Mouse (Mus musculus) gastrocnemius, postnatal 4 days (tissue): ENCODE measurements at regions not wholly inside any gene's neighbourhood (a gene's known extent, or its start where the extent isn't known, plus 50 kb on each side); places are given as distances from the start of the nearest gene placed in this dataset.

Experiments used
- DNase-seq, 2 experiments: peaks; one replicate each; pipeline ENCODE4 v3.0.0; 2021 to 2022; ENCODE audit warnings: low spot score in 2 of 2, mixed read lengths in 2 of 2

GRCm38 (mm10) chr7:125250970-125251585, 193.4 kb upstream of the Kdm8 start:
- no peak for DNase-seq

DNA sequence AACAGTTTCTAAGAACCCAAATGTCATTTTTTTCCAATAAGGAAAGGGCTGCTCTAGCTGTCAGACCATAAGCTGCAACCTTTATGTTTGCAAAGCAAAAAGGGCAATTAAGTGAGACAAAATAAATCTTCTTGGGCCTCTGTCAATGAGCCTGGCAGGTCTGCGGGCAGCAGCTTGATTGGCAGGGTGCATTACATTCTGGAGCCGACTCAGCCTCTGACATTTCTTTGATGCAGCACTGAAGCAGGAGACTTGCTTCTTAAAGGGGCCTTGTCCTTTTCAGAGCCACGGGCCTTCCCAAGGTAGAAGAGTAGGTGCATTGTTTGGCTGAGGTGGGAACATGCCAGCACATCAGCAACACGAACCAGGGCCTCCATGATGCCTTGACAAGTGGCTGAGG, 190.2 kb upstream of the Kdm8 start:
- no peak for DNase-seq

DNA sequence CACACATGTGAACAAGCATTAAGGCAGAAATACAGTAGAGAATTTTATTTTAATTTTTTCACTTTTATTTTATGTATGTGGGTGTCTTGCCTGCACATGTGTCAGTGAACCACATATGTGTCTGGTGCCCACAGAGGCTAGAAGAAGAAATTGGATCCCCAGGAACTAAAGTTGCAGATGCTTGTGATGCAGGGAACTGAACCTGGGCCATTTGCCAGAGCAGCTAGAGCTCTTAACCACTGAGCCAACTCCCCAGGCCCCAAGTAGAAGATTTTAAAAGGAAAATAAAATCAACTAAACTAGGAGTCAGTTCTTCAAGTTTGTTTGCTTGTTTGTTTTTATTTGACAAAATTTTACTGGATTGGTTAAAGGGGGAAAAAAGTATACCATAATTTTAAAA, 185.5 kb upstream of the Kdm8 start:
- peak in 1 of 2 experiments; percentile 58 for DNase-seq

- DNase-seq: no peak
Measured at GRCm38 (mm10) chr7:125262133-125262532, 182.3 kb upstream of the Kdm8 start.

DNA sequence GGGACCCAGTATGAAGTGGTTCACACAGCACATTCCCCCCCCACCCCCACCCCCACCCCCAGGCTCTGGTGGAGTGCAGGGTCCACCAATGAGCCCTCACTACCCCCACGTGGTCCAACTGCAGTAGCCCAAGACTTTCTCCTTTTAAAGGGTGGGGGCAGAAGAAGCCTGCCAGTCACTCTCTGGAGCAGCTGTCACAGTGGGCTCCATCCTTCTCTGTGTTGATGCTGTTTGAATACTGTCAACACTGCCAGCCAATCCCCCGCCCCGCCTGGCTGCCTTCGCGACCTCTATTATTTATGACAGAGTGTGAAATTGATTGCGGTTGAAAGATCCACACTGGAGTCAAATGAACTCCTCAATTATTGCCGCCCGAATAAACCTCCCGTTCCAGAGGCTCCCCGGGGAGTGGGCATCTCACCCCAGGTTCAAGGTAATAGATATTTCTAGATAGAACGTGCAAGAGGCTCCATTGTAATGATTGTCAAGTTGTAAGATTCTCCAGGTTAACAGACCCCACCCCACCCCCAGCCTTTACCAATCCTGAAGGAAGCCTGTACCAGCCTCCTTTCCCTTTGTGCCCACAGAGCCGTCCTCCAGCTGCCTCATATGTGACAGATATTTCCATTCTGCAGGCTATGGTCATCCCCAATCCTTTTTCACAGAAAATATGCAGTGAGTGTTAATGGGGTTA, 181.7 kb upstream of the Kdm8 start:
- DNase-seq: peak in 1 of 2 experiments; percentile 24

DNA sequence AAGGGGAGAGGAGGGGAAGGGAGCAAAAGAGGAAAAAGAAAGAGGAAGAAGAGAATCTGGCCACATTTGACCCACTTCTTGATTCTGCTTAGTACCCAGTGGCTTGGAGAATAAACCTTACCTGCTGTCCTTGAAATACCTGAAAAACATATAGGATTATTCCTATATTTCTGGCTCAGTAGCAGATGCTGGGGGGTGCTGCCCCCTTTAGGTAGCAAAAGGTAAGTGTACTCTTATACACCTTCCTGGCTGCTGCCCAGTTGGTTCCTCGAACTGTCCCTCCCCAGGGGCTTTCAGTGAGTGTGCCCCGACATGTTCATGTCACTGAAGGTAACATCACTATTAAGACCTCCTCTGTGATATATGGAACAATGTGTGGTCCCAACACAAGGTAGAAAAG, 180.7 kb upstream of the Kdm8 start:
- DNase-seq: no peak

- peak in 1 of 2 experiments; percentile 36 for DNase-seq
Measured at GRCm38 (mm10) chr7:125270711-125271110, 173.8 kb upstream of the Kdm8 start.

DNA sequence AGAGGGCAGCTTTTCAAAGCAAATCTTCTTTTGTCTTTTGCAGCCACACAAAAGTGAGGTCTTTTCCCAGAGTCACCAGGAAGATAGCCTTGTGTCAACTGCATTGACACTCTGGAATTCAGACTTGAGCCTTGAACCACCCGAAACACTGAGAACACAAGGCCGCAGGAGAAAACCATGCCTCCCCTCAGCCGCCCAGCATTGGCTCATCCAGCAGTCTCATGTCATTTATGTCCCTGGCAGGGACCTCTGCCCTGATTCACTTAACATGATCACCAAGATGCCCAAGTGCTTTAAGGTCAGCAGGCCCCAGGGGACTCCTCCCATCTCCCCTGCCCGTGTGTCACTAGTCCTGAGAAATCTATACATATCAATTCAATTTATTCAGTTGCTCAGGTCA, 173.1 kb upstream of the Kdm8 start:
- DNase-seq: no peak

GRCm38 (mm10) chr7:125281371-125281770, 163.1 kb upstream of the Kdm8 start:
- DNase-seq: no peak

DNA sequence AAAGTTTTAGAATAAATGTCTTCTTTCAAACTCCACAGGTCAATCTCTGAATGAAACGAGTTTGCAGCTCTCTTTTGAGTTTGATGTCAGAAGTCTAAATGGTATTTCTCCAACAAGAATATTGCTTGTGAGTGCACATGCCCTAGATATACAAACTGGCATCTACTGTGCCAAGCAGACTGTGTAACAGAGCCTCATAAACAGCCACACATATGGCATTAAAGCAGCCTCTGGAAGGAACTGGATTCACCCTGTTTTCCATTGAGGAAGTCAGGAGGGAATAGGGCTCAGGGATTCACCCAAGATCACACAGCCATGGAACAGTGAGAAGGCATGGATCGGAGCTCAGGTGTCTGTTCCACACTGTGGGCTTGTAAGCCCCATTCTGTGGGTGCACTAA, 149.2 kb upstream of the Kdm8 start:
- no peak for DNase-seq

- no peak for DNase-seq
Measured at GRCm38 (mm10) chr7:125308433-125308832, 136.0 kb upstream of the Kdm8 start.

- DNase-seq: no peak
Measured at GRCm38 (mm10) chr7:125310971-125311370, 133.5 kb upstream of the Kdm8 start.

GRCm38 (mm10) chr7:125313604-125314003, 130.9 kb upstream of the Kdm8 start:
- DNase-seq: no peak

DNA sequence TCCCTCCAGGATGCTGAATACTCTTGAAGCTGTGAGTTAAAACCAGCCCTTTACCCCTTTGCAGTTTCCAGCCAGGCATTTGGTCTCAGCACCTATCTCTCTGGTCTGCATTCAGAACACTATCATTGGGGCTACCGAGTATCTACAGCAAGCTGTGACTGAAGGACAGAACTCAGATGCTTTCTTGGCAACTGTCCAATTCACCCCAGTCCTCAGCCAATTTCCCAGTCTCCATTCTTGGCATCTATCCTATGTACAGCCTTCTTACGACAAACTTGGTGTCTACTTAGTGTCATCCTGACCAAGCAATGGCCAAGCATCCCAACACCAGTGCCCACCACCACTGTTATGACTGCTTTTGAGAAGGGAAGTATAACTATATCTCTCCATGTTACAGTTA, 109.7 kb upstream of the Kdm8 start:
- DNase-seq: no peak

DNA sequence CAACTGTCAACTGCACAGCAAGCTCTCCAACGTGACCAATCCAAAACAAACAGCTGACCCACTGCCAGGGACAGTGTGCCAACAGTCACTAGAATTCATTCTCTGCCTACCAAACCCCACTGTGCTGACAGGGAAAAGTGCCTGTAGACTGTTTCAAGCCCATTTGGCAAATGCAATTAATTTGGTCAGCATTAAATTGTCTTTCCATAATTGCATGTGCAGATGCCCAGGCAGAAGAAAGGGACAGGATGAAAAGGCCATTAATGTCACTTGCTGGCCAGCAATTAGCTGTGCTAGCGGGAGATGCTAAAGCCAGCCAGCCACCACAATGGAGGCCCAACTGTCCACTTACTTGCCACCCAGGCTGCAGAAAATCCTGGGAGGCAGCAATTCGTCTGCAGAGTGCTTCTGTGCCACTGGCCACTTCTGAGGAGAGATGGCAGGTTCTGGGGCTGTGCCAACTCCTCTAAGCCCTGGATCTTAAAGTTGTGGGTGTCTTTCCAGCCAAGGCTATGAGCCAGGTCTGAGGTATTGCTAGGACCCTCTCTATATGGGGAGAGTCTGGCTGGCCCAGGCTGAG, 108.8 kb upstream of the Kdm8 start:
- peak in 1 of 2 experiments; percentile 28 for DNase-seq

DNA sequence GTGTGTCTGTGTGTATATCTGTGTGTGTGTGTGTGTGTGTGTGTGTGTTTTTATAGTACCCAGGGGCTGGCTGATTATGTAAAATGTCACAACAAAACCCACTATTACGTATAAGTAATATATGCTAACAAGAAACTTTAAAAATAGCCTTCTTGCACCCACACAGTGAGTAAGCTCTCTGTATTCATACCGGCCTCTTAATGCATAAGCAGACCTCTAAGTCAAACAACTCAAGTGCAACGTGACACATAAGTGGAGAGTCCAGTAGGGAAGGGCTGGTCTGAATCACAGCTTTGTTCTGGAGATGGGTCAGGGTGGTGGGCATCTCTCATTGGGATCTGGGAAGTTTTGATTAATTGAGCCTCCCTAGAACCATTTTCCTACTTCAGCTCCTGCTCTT, 107.7 kb upstream of the Kdm8 start:
- no peak for DNase-seq

GRCm38 (mm10) chr7:125338177-125338751, 106.2 kb upstream of the Kdm8 start:
- DNase-seq: no peak

DNA sequence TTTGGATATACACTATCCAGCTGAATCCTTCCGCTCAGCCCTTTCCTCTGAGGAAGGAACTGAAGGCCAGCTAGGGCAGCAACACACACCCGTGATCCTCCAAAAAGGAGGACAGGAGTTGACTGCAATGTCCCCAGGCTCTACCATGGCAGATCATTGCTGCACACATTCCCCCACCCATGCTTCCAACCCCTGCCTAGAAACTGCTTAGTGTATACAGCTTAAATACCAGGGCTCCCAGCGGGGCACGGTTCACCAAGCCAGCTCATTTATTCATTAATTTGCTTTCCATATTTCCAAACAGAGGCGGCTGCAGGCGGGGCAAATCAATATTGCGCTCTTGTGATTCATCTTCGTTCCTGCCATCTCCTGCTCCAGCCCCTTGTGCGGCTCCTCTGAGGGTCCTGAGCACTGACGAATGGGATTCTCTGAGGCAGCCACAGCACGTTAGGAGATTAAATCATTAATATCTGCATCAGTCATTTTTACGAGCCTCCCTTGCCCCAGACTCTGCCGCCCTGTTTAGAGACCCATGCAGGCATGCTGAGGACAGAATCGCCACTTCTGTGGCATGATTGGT, 104.1 kb upstream of the Kdm8 start:
- DNase-seq: no peak

GRCm38 (mm10) chr7:125349606-125350005, 94.9 kb upstream of the Kdm8 start:
- no peak for DNase-seq

DNA sequence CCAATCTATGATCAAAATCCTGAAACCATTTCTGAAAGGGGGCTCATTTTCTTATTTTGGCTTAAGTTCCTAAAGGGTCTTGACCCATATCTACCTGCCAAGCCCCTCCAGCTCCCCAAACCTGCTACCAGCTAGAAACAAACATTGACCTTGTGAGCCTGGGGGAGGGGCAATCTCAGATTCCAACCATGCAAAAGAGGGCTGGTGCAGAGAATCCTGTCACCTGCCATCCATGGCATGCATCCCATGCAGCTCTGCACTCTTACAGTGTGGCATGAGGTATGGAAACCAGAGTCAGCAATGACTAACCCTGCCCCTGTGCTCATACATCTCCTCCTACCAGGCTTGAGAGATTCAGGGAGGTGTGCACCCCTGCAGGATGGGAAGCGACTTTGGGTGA, 90.3 kb upstream of the Kdm8 start:
- DNase-seq: no peak

DNA sequence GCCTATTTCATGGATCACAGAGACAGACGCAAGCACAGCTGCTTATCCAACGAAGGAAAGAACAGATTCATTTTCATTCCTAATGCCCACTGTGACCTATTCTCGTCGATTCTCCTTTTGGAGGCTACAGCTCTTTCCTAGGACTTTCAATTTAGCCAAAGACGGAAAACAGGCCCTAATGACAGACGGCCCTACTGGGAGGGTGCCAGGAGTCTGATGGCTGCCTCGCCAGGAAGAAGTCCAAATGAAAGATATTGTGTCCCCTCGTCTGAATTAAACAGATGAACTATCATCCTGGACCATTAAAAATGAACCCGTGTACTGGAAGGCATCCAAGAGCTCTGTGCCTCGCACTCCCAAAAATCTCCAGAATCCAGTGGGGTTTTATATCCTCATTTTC, 89.5 kb upstream of the Kdm8 start:
- no peak for DNase-seq

DNA sequence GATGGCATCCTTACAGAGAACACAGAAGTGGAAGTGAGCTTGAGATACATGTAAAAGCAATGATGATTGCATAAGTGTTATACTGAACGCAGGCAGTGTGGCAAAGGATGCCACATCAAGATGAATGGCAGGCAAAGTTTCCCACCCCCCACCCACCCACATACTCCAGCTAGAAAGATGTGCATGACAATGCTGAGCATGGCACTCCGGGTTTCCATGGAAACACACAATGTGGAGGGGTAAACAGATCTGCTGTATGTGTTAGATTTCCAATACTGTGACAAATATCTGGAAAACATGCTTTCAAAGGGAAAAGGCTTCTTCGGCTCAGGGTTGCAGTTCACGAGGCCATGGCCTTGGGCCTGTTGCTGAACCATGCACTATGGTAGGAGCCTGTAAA, 86.5 kb upstream of the Kdm8 start:
- DNase-seq: no peak
